Mouse (Mus musculus): ENCODE data around the gene Spg7. TPM values are rescaled to one million over a fixed set of nuclear protein-coding genes. Genes with fewer than 3 reads are reported as not detected.
"Not testable (repeated sequence)": the region's sequence is repeated elsewhere in the genome, so short reads cannot be mapped to it uniquely, and the experiment has no call there.

Spg7 gene
- total and polyA plus RNA-seq, 2 experiments from 2014 or later: 51.3 to 64.3 TPM

GRCm38 (mm10) chr8:123020859-123021258, 41.9 kb upstream of the Spg7 start:
- H3K4me3 ChIP-seq (ENCODE audit: low read depth, low read length): no peak overlapping the region
- no peaks in the 10 kb centered on the region for H3K27me3 ChIP-seq (ENCODE audit: insufficient read depth, low read length)
- H3K27ac ChIP-seq (ENCODE audit: low read depth, low read length): no peak overlapping the region
- H3K4me2 ChIP-seq (ENCODE audit: low read depth, low read length, poor library complexity, severe bottlenecking): no peak overlapping the region
- H3K4me1 ChIP-seq (ENCODE audit: insufficient read depth, low read length): 0 out of 2 replicates have a peak, but pooled peaks cover 3% of the 10 kb centered on the region
- no peaks in the 10 kb centered on the region for H3K36me3 ChIP-seq (ENCODE audit: insufficient read depth, low read length)
- H3K9ac ChIP-seq (replicated peaks; ENCODE audit: low read length, poor library complexity, severe bottlenecking): no peak overlapping the region
- 80% methylated on average over 2 of the region's 2 CpGs for WGBS
- H3K9me3 ChIP-seq (ENCODE audit: low read length): no peaks in the 10 kb centered on the region
- TF ChIP-seq CTCF (IDR thresholded peaks at IDR 0.05): no peak
- ATAC-seq (ENCODE audit: low FRiP score) (no peak), DNase-seq (ENCODE audit: low spot score) (no peak)

- H3K4me1 ChIP-seq (ENCODE audit: insufficient read depth, low read length): 0 out of 2 replicates have a peak, but pooled peaks cover 3% of the 10 kb centered on the region
- WGBS: 59% methylated on average over 1 of the region's 1 CpGs
- no peaks in the 10 kb centered on the region for H3K27me3 ChIP-seq (ENCODE audit: insufficient read depth, low read length)
- H3K4me2 ChIP-seq (ENCODE audit: low read depth, low read length, poor library complexity, severe bottlenecking): no peak overlapping the region
- no peaks in the 10 kb centered on the region for H3K9me3 ChIP-seq (ENCODE audit: low read length)
- no peak overlapping the region for H3K4me3 ChIP-seq (ENCODE audit: low read depth, low read length)
- no peak for DNase-seq (ENCODE audit: low spot score)
- no peak overlapping the region for H3K27ac ChIP-seq (ENCODE audit: low read depth, low read length)
- H3K9ac ChIP-seq (replicated peaks; ENCODE audit: low read length, poor library complexity, severe bottlenecking): no peak overlapping the region
- TF ChIP-seq CTCF (IDR thresholded peaks at IDR 0.05): no peak
- ATAC-seq (ENCODE audit: low FRiP score): no peak
- H3K36me3 ChIP-seq (ENCODE audit: insufficient read depth, low read length): no peaks in the 10 kb centered on the region
Measured at GRCm38 (mm10) chr8:123021259-123021658, 41.5 kb upstream of the Spg7 start.

GRCm38 (mm10) chr8:123022727-123023126, 40.0 kb upstream of the Spg7 start:
- TF ChIP-seq CTCF (IDR thresholded peaks at IDR 0.05): no peak
- DNase-seq (ENCODE audit: low spot score): no peak
- Histone ChIP-seq H3K4me1 (ENCODE audit: insufficient read depth, low read length) (0 out of 2 replicates have a peak, but pooled peaks cover 3% of the 10 kb centered on the region), H3K9me3 (ENCODE audit: low read length) (no peaks in the 10 kb centered on the region), H3K27ac (ENCODE audit: low read depth, low read length) (no peak overlapping the region), H3K36me3 (ENCODE audit: insufficient read depth, low read length) (no peaks in the 10 kb centered on the region), H3K4me3 (ENCODE audit: low read depth, low read length) (no peak overlapping the region), H3K9ac (replicated peaks; ENCODE audit: low read length, poor library complexity, severe bottlenecking) (no peak overlapping the region), H3K27me3 (ENCODE audit: insufficient read depth, low read length) (no peaks in the 10 kb centered on the region), H3K4me2 (ENCODE audit: low read depth, low read length, poor library complexity, severe bottlenecking) (no peak overlapping the region)
- WGBS: 86% methylated on average over 3 of the region's 3 CpGs
- ATAC-seq (ENCODE audit: low FRiP score): no peak

GRCm38 (mm10) chr8:123024226-123024625, 38.5 kb upstream of the Spg7 start:
- no peak for ATAC-seq (ENCODE audit: low FRiP score)
- Histone ChIP-seq H3K9me3 (ENCODE audit: low read length) (no peaks in the 10 kb centered on the region), H3K4me3 (ENCODE audit: low read depth, low read length) (no peak overlapping the region), H3K9ac (replicated peaks; ENCODE audit: low read length, poor library complexity, severe bottlenecking) (no peak overlapping the region), H3K36me3 (ENCODE audit: insufficient read depth, low read length) (no peaks in the 10 kb centered on the region), H3K4me2 (ENCODE audit: low read depth, low read length, poor library complexity, severe bottlenecking) (no peak overlapping the region), H3K27me3 (ENCODE audit: insufficient read depth, low read length) (no peaks in the 10 kb centered on the region), H3K4me1 (ENCODE audit: insufficient read depth, low read length) (0 out of 2 replicates have a peak, but pooled peaks cover 3% of the 10 kb centered on the region), H3K27ac (ENCODE audit: low read depth, low read length) (no peak overlapping the region)
- no peak for DNase-seq (ENCODE audit: low spot score)
- TF ChIP-seq CTCF (IDR thresholded peaks at IDR 0.05): no peak
- WGBS: 95% methylated on average over 2 of the region's 2 CpGs

- Histone ChIP-seq H3K9me3 (ENCODE audit: low read length) (no peaks in the 10 kb centered on the region), H3K36me3 (ENCODE audit: insufficient read depth, low read length) (no peaks in the 10 kb centered on the region), H3K4me2 (ENCODE audit: low read depth, low read length, poor library complexity, severe bottlenecking) (no peak overlapping the region), H3K27me3 (ENCODE audit: insufficient read depth, low read length) (no peaks in the 10 kb centered on the region), H3K27ac (ENCODE audit: low read depth, low read length) (no peak overlapping the region), H3K9ac (replicated peaks; ENCODE audit: low read length, poor library complexity, severe bottlenecking) (no peak overlapping the region), H3K4me1 (ENCODE audit: insufficient read depth, low read length) (no peaks in the 10 kb centered on the region), H3K4me3 (ENCODE audit: low read depth, low read length) (no peak overlapping the region)
- DNase-seq (ENCODE audit: low spot score): no peak
- ATAC-seq (ENCODE audit: low FRiP score): no peak
- TF ChIP-seq CTCF (IDR thresholded peaks at IDR 0.05): no peak
- WGBS: 90% methylated on average over 3 of the region's 3 CpGs
Measured at GRCm38 (mm10) chr8:123025951-123026351, 36.8 kb upstream of the Spg7 start.

- Histone ChIP-seq H3K27me3 (ENCODE audit: insufficient read depth, low read length) (no peaks in the 10 kb centered on the region), H3K4me2 (ENCODE audit: low read depth, low read length, poor library complexity, severe bottlenecking) (no peak overlapping the region), H3K36me3 (ENCODE audit: insufficient read depth, low read length) (no peaks in the 10 kb centered on the region), H3K27ac (ENCODE audit: low read depth, low read length) (no peak overlapping the region), H3K4me3 (ENCODE audit: low read depth, low read length) (no peak overlapping the region), H3K9me3 (ENCODE audit: low read length) (no peaks in the 10 kb centered on the region), H3K9ac (replicated peaks; ENCODE audit: low read length, poor library complexity, severe bottlenecking) (no peak overlapping the region), H3K4me1 (ENCODE audit: insufficient read depth, low read length) (no peaks in the 10 kb centered on the region)
- ATAC-seq (ENCODE audit: low FRiP score) (no peak), DNase-seq (ENCODE audit: low spot score) (no peak)
- WGBS: 89% methylated on average over 8 of the region's 8 CpGs
- TF ChIP-seq CTCF (IDR thresholded peaks at IDR 0.05): no peak
Measured at GRCm38 (mm10) chr8:123027786-123028185, 35.0 kb upstream of the Spg7 start.

- DNase-seq (ENCODE audit: low spot score); H3K4me1 ChIP-seq (ENCODE audit: insufficient read depth, low read length); H3K4me3 ChIP-seq (ENCODE audit: low read depth, low read length); H3K9me3 ChIP-seq (ENCODE audit: low read length); H3K9ac ChIP-seq (replicated peaks; ENCODE audit: low read length, poor library complexity, severe bottlenecking); H3K27me3 ChIP-seq (ENCODE audit: insufficient read depth, low read length); H3K4me2 ChIP-seq (ENCODE audit: low read depth, low read length, poor library complexity, severe bottlenecking); H3K27ac ChIP-seq (ENCODE audit: low read depth, low read length); H3K36me3 ChIP-seq (ENCODE audit: insufficient read depth, low read length); ATAC-seq (ENCODE audit: low FRiP score): not testable (repeated sequence)
- WGBS: 77% methylated on average over 4 of the region's 5 CpGs
Measured at GRCm38 (mm10) chr8:123030091-123030490, 32.7 kb upstream of the Spg7 start.

All from midbrain, postnatal 0 days (tissue).